Mouse (Mus musculus) midbrain, embryonic 16.5 days (tissue): Measurements from ENCODE around the gene Gipr. TPM values are rescaled to one million over a fixed set of nuclear protein-coding genes. Genes with fewer than 3 reads are reported as not detected.
A peak's percentile ranks its signal among the peaks of the same experiment; 100 is the strongest.

Experiments used
- ATAC-seq: fragments of 200-750 bp; cut with Nextera tagmentation; 2 replicates; pipeline ENCODE4 v1.8.0; 2017; ENCODE audit warnings: moderate TSS enrichment
- H3K27ac ChIP-seq: fragments of 300-500 bp; sonication (generic); 2 replicates; pipeline ENCODE4 v1.5.1; 2014; ENCODE audit warnings: mild to moderate bottlenecking, low read length, mixed read lengths
- H3K27me3 ChIP-seq: fragments of 300-500 bp; sonication (generic); 2 replicates; pipeline ENCODE4 v1.6.1; 2014; ENCODE audit warnings: low read depth, low read length, mixed read lengths; ENCODE audit not compliant: control insufficient read depth, insufficient read depth
- H3K36me3 ChIP-seq: fragments of 300-500 bp; sonication (generic); 2 replicates; pipeline ENCODE4 v1.6.1; 2014; ENCODE audit warnings: mild to moderate bottlenecking, low read length, moderate library complexity, mixed read lengths; ENCODE audit not compliant: control insufficient read depth, insufficient read depth
- H3K4me1 ChIP-seq: fragments of 300-500 bp; sonication (generic); 2 replicates; pipeline ENCODE4 v1.6.1; 2014; ENCODE audit warnings: mild to moderate bottlenecking, low read length, mixed read lengths; ENCODE audit not compliant: control insufficient read depth, insufficient read depth
- H3K4me2 ChIP-seq: fragments of 300-500 bp; sonication (generic); 2 replicates; pipeline ENCODE4 v1.6.1; 2014; ENCODE audit warnings: mild to moderate bottlenecking, low read length, mixed read lengths
- H3K4me3 ChIP-seq: fragments of 300-500 bp; sonication (generic); 2 replicates; pipeline ENCODE4 v1.5.1; 2014; ENCODE audit warnings: low read depth, mild to moderate bottlenecking, low read length, moderate library complexity, mixed read lengths
- H3K9ac ChIP-seq: fragments of 300-500 bp; sonication (generic); 2 replicates; pipeline ENCODE4 v1.6.1; 2014; ENCODE audit warnings: low read depth, low read length, mixed read lengths
- H3K9me3 ChIP-seq: fragments of 300-500 bp; sonication (generic); replicated peaks from 2 replicates; pipeline ENCODE4 v1.6.1; 2014; ENCODE audit warnings: mild to moderate bottlenecking, low read length, mixed read lengths; ENCODE audit not compliant: control insufficient read depth, poor library complexity, severe bottlenecking
- WGBS: fragments of 180-500 bp; shearing (Covaris S2); extraction: QIAGEN DNeasy Blood & Tissue Kit; methylation state at CpG from one replicate; pipeline ENCODE4 v1.1.7; 2014; 5-methylcytosine and 5-hydroxymethylcytosine counted together
- polyA plus RNA-seq: library from polyadenylated mRNA; unstranded; fragments of >200 nt; fragmentation: Nextera tagmentation; extraction: Ambion mirVana; gene quantifications from 2 replicates; pipeline ENCODE4 v1.2.1, GENCODE M21; 2015

Gipr gene
- 4.0 and 4.8 TPM in 2 replicates for polyA plus RNA-seq

DNA sequence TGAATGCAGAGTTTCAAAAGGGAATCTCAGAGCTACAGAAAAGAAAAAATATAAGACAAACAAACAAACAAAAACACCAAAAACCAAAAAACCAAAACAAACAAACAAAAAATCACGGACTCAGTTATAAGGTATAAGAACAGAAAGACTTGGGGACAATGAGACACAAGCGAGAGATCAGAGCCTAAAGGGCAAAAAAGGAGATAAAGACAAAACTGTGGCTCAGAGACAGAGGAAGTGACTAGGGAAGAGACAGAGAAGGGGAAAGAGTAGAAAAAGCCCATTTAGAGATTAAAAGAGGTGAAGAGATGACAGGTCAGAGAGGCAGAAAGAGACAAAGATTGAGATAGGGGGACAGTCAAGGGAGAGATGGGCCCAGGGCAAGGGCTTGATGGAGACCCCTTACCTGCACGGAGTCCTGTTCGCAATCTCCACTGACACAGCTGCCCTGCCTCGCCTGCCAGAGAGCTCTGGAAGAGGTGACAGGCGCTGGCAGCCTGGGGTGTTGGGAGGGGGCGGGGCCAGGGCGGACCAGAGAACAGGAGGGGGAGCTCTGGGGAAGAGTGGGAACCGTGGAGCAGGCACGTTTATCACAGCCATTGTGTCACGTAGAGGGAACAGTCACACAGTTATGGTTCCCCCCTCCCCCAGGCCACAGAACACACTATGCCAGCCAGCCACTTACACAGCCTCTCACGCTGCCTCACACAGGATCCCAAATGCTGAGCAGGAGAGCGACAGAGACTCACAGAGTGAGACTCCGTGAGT, at the start of gene Gipr:
Gene Gipr, minus strand, starts transcription at position 472 of the 768 bp plus-strand sequence.
- H3K27ac ChIP-seq = no peak within 1 kb of the TSS
- WGBS = 14% methylated on average over 12 of the region's 14 CpGs
- no peak within 1 kb of the TSS for H3K4me3 ChIP-seq
- no peaks in the 10 kb centered on the region for H3K9me3 ChIP-seq
- peaks cover 8% of the 10 kb centered on the region for H3K27me3 ChIP-seq
- no peaks in the 10 kb centered on the region for H3K36me3 ChIP-seq
- no peak for ATAC-seq
- peaks cover 10% of the 10 kb centered on the region for H3K4me1 ChIP-seq
- H3K4me2 ChIP-seq = peak within 1 kb of the TSS; percentile 33
- H3K9ac ChIP-seq = no peak within 1 kb of the TSS

DNA sequence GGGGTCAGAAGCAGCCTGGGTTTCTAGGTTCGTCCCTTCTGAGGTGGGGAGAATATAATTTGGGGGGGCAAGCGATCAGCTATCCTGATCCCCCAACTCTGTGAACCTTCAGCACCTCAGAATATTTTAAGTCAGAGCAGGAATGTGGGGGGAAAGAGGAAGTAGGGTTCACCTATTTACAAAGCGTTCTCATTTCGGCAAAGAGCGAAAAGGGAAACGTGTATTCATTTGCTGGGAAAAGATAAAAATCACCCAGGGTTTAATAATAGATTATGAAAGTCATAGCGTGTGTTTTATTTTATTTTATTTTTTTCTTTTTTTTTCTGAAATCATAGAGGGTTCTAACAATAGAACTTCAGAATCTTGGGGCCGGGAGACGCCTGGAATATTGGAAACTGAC, 49.0 kb upstream of the Gipr start:
- no peak overlapping the region for H3K27ac ChIP-seq
- H3K4me3 ChIP-seq = no peak overlapping the region
- ATAC-seq = no peak
- WGBS = 68% methylated on average over 9 of the region's 9 CpGs
- no peaks in the 10 kb centered on the region for H3K9me3 ChIP-seq
- peaks cover 5% of the 10 kb centered on the region for H3K4me1 ChIP-seq
- H3K4me2 ChIP-seq = no peak overlapping the region
- no peaks in the 10 kb centered on the region for H3K27me3 ChIP-seq
- H3K36me3 ChIP-seq = no peaks in the 10 kb centered on the region
- H3K9ac ChIP-seq = no peak overlapping the region

DNA sequence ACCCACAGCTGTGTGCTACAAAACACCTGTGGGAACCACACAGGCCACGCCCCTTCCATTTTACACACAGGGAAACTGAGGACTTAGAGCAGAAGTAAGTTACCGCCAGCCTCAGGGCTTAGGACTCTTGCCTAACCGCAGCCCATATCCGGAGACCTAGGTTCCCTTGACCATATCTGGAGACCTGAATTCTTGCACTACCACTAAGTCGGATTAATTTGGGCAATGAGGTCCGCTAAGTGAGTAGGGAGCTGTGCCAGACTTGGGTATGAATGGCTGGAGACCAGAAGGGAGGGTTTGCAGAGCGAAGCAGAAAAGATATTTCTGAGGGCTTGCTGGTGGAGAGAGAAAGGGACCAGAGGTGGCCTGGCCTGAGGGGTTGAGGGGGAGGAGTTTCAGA, 48.4 kb upstream of the Gipr start:
- H3K9ac ChIP-seq = no peak overlapping the region
- H3K27me3 ChIP-seq = no peaks in the 10 kb centered on the region
- no peaks in the 10 kb centered on the region for H3K36me3 ChIP-seq
- 72% methylated on average over 7 of the region's 7 CpGs for WGBS
- ATAC-seq = no peak
- H3K4me2 ChIP-seq = no peak overlapping the region
- H3K27ac ChIP-seq = no peak overlapping the region
- H3K4me1 ChIP-seq = peaks cover 5% of the 10 kb centered on the region
- no peak overlapping the region for H3K4me3 ChIP-seq
- H3K9me3 ChIP-seq = no peaks in the 10 kb centered on the region

DNA sequence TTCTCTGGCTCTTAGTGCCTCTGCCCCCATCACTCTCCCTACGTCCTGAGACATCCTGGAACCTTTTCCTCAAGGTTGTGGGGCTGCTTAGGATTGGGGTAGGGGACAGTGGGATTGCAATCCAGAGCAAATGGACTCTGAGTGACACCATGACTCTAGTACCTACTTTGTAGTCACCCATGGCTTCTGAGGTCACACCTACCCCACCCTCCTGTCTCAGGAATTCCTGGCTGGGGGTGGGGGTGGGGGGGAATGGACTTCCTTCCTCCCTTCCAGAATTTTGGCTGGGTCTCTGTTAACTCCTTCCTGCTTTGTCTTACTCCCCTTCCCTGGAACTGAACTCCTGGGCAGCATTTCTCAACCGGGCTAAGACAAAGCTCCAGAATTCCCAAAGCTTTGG, 47.5 kb upstream of the Gipr start:
- no peaks in the 10 kb centered on the region for H3K36me3 ChIP-seq
- no peak overlapping the region for H3K9ac ChIP-seq
- H3K27me3 ChIP-seq = no peaks in the 10 kb centered on the region
- H3K4me3 ChIP-seq = no peak overlapping the region
- no peak for ATAC-seq
- H3K9me3 ChIP-seq = no peaks in the 10 kb centered on the region
- WGBS = 82% methylated on average over 2 of the region's 2 CpGs
- H3K27ac ChIP-seq = no peak overlapping the region
- peaks cover 5% of the 10 kb centered on the region for H3K4me1 ChIP-seq
- H3K4me2 ChIP-seq = no peak overlapping the region

DNA sequence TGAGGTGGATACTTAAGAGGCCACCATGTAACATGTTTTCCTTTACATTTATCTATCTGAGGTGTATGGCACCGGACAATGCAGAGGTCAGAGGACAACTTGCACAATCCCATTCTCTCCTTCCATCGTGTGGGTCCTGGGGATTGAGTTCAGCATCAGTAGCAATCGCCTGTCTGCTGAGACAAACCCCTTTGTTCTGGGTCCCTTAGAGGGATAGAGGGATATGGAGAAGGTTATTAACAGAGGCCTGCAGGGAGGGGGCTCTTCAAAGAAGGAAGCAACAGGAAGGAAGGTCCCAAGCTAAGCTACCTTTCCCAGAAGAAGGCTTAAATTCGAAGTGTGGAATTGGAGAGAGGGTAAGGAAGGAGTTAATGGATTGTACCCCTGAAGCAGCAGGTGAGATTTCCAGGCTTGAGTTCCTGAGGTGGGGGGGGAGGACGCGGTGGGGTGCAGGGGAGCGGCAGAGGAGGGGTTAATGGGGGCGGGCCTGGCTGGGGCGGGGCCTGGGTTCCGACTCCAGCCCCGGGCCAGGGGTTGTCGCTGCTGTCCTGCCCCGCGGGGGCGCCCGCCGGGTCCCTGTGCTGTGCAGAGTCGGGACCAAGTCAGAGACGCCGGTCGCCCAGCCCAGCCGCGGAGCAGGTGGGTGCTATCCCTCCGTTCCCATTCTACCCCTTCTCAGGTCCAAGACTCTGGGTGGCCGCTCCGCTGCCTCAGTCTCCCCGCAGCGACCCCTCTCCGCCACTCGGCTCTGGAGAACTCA, 46.2 kb upstream of the Gipr start, which contains the start of gene Gpr4:
Gene Gpr4, plus strand, starts transcription at position 543 of the 760 bp plus-strand sequence.
- H3K4me1 ChIP-seq = peaks cover 5% of the 10 kb centered on the region
- H3K4me2 ChIP-seq = peak within 1 kb of the TSS; percentile 72
- peak within 1 kb of the TSS; percentile 64 for H3K9ac ChIP-seq
- H3K27ac ChIP-seq = no peak within 1 kb of the TSS
- peak within 1 kb of the TSS; percentile 44 for H3K4me3 ChIP-seq
- H3K36me3 ChIP-seq = no peaks in the 10 kb centered on the region
- ATAC-seq = peak; percentile 66; the same call in 1 of the 2 replicates
- H3K9me3 ChIP-seq = no peaks in the 10 kb centered on the region
- WGBS = 1% methylated on average over 16 of the region's 30 CpGs
- no peaks in the 10 kb centered on the region for H3K27me3 ChIP-seq

DNA sequence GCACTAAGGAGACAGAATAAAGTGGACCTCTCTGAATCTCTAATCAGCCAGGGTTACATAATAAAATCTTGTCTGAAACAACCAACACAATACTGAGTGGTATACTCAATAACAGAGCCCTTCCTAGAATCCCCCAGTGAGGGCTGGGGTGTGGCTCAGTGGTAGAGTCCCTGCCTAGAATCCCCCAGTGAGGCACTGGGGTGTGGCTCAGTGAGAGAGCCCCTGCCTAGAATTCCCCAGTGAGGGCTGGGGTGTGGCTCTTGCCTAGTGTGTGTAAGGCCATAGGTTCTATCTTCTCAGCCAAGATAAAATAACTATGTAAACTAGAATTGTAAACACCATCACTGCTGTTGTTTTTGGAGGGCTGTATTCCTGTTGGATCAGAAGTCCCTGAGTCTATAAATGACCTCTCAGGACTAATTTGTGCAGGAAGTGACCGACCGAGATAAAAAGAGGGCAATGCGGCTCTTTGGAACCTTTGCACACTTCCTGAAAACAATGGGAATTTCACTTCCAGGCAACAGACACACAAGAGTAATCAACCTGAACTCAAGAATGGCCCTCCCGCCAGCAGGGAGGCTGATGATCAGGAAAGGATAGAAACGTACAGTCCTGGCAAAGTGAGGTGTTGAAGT, 45.2 kb upstream of the Gipr start:
- Histone ChIP-seq H3K4me1 (peaks cover 5% of the 10 kb centered on the region), H3K27ac (no peak overlapping the region), H3K27me3 (no peaks in the 10 kb centered on the region), H3K4me3 (no peak overlapping the region), H3K9me3 (no peaks in the 10 kb centered on the region), H3K9ac (no peak overlapping the region), H3K36me3 (no peaks in the 10 kb centered on the region), H3K4me2 (no peak overlapping the region)
- WGBS = 49% methylated on average over 5 of the region's 5 CpGs
- ATAC-seq = no peak

DNA sequence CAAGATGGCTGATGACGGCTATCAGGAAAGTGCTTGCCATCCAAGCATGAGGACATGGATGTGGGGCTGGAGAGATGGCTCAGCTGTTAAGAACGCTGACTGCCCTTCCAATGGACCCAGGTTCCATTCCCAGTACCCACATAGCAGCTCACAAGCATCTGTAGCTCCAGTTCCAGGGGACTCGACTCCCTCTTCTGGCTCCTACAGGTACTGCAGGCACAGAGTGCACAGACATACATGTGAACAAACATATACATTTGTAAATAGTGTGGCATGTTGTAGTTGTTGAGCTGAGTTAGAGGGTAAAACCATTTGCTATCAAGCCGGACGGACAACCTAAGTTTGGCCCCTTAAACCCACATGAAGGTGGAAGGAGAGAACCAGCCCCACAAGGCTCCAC, 44.1 kb upstream of the Gipr start:
- H3K4me2 ChIP-seq = no peak overlapping the region
- H3K4me1 ChIP-seq = peaks cover 5% of the 10 kb centered on the region
- H3K9ac ChIP-seq = no peak overlapping the region
- ATAC-seq = no peak
- WGBS = 97% methylated on average over 5 of the region's 5 CpGs
- H3K27me3 ChIP-seq = no peaks in the 10 kb centered on the region
- no peaks in the 10 kb centered on the region for H3K9me3 ChIP-seq
- no peak overlapping the region for H3K4me3 ChIP-seq
- no peak overlapping the region for H3K27ac ChIP-seq
- H3K36me3 ChIP-seq = peaks cover 2% of the 10 kb centered on the region

DNA sequence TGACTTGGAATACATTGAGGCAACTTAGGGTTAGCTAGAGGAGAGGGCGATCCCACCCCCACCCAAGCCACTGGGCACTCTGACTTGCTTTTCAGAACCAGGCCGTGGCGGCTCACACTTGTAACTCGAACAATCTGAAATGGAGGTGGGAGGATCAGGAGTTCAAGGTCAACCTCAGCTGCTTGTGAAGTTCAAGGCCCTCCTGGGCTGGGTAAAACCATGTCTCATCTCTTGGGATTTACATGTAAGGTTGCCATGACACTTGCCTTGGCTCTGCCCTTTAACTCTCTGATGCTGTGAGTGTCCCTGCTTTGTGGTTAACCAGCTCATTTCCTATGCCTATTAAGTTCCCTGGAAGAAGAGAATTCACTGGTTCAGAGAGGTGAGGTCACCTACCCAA, 43.6 kb upstream of the Gipr start:
- WGBS = 86% methylated on average over 4 of the region's 4 CpGs
- ATAC-seq = no peak
- no peaks in the 10 kb centered on the region for H3K9me3 ChIP-seq
- peaks cover 6% of the 10 kb centered on the region for H3K36me3 ChIP-seq
- no peak overlapping the region for H3K4me2 ChIP-seq
- H3K27ac ChIP-seq = no peak overlapping the region
- H3K4me3 ChIP-seq = no peak overlapping the region
- no peak overlapping the region for H3K9ac ChIP-seq
- H3K27me3 ChIP-seq = no peaks in the 10 kb centered on the region
- peaks cover 5% of the 10 kb centered on the region for H3K4me1 ChIP-seq
